Mouse (Mus musculus) monocyte, adult 2 months (primary cell): ENCODE measurements around the gene Agtr2.
"Not testable (repeated sequence)": the region's sequence is repeated elsewhere in the genome, so short reads cannot be mapped to it uniquely, and the experiment has no call there.

Experiments used
- DNase-seq, 2 experiments: peaks; one replicate each; pipeline ENCODE4 v3.0.0; 2022; ENCODE audit warnings: low spot score in 2 of 2, low read depth in 1 of 2

Gene Agtr2

GRCm38 (mm10) chrX:21484414-21484813, at the start of gene Agtr2:
Agtr2 (plus strand) TSS chrX:21484544.
- DNase-seq, result no peak

- DNase-seq, result no peak
These were observed 31.8 kb upstream of the Agtr2 start for GRCm38 (mm10) chrX:21452519-21452918.

- DNase-seq, result no peak
These were observed 3.8 kb downstream of the Agtr2 start for GRCm38 (mm10) chrX:21488111-21488510.

- no peak for DNase-seq
These were observed 15.9 kb downstream of the Agtr2 start for GRCm38 (mm10) chrX:21500242-21500641.

- not testable (repeated sequence) for DNase-seq
These were observed 23.0 kb downstream of the Agtr2 start for GRCm38 (mm10) chrX:21507333-21507732.

GRCm38 (mm10) chrX:21522590-21522989, 38.2 kb downstream of the Agtr2 start:
- DNase-seq, result no peak
